ENCODE assay signal across 9 mouse cellular contexts in the genomic region with DNA sequence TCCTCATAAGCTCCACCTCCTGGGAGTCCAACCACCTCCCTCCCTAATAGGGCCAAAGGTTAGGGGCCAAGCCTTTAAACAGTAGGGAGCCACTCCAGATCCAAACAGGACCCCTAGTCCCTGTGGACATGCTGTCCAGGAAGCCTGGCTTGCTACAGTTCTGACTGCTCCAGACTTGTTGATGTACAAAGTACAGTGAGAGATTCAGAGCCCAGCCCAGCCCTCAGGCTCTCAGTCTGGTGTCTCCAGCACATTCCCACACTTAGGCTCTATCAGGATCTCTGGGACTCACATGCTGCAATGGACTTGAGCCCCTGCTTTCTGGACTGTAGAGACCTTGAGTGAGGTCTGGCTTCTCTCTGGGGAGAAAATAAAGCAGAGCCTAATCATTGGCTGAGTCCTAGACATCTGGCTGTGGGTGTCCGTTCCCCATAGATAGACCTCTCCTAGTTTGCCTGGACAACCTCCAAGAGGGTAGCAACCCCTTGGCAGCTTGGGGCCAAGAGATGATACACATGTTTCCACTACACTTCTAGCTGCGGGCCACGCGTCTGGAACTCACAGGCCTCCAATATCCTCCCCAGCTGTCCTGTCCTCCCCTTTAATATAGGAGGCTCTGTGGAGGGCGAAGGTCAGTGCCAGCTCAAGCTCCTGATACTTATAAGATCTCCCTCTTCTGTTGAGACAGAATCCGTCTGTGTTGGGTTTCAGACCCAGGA. TPM values are rescaled to one million over a fixed set of nuclear protein-coding genes. Genes with fewer than 3 reads are reported as not detected.
A peak's percentile ranks its signal among the peaks of the same experiment; 100 is the strongest.
DNase-seq lines count a peak whose midpoint lies in the region; ATAC-seq and TF ChIP-seq lines count a peak whose summit lies in the region.
"Had no signal": no experiment of that assay in that cellular context is flagged by ENCODE, and none has a peak within 500 bp of the region (broad histone marks: within the 10 kb centered on the region; RNA-seq: fewer than 3 reads in every experiment).

No protein-coding gene starts in this region.

- H3K4me1 ChIP-seq in midbrain, embryonic 10.5 days = peaks cover 51% of the 10 kb centered on the region
- H3K4me1 ChIP-seq in midbrain, postnatal 0 days (ENCODE audit: insufficient read depth, low read length) = peaks cover 6% of the 10 kb centered on the region; the same call in 1 of the 2 replicates
- peaks cover 49% of the 10 kb centered on the region for H3K4me1 ChIP-seq in heart, postnatal 0 days (ENCODE audit: control insufficient read depth, insufficient read depth)
- peaks cover 46% of the 10 kb centered on the region for H3K4me1 ChIP-seq in limb, embryonic 13.5 days
- H3K4me1 ChIP-seq in thymus, adult 2 months (replicated peaks; ENCODE audit: control insufficient read depth, insufficient read depth, low read length) = peaks cover 5% of the 10 kb centered on the region

- H3K27me3 ChIP-seq in midbrain, embryonic 10.5 days (ENCODE audit: low read depth, poor library complexity, severe bottlenecking) = no peaks in the 10 kb centered on the region
- no peaks in the 10 kb centered on the region for H3K27me3 ChIP-seq in midbrain, postnatal 0 days (ENCODE audit: insufficient read depth, low read length)
- H3K27me3 ChIP-seq in heart, postnatal 0 days (ENCODE audit: control insufficient read depth, insufficient read depth, low read length) = no peaks in the 10 kb centered on the region
- no peaks in the 10 kb centered on the region for H3K27me3 ChIP-seq in limb, embryonic 13.5 days
- no peaks in the 10 kb centered on the region for H3K27me3 ChIP-seq in thymus, adult 2 months (ENCODE audit: control insufficient read depth, insufficient read depth, low read length)
- H3K27me3 ChIP-seq: midbrain, embryonic 13.5 days had no signal

- H3K4me2 ChIP-seq in midbrain, postnatal 0 days (ENCODE audit: low read depth, low read length, poor library complexity, severe bottlenecking) = no peak overlapping the region
- H3K4me2 ChIP-seq in heart, postnatal 0 days (ENCODE audit: low read depth, low read length) = peak overlapping the region; percentile 26
- no peak overlapping the region for H3K4me2 ChIP-seq in limb, embryonic 13.5 days (replicated peaks)
- H3K4me2 ChIP-seq: midbrain, embryonic 13.5 days had no signal

- DNase-seq in midbrain, embryonic 10.5 days (ENCODE audit: low spot score) = no peak
- no peak for DNase-seq in midbrain, postnatal 0 days (ENCODE audit: low spot score)
- peak; percentile 82 for DNase-seq in heart, postnatal 0 days (ENCODE audit: low spot score)
- DNase-seq in thymus, adult 2 months = no peak
- no peak for DNase-seq in cerebellum, adult 9-10 months
- no peak for DNase-seq in retina, embryonic 14.5 days (ENCODE audit: low spot score)
- DNase-seq in ovary, adult 18-20 months (ENCODE audit: low spot score) = no peak

- TF ChIP-seq POLR2A in thymus, adult 2 months (IDR thresholded peaks at IDR 0.05; ENCODE audit: control insufficient read depth, extremely low read depth, insufficient read depth, low read length, poor library complexity) = no peak

- no peak for TF ChIP-seq EP300 in heart, postnatal 0 days (IDR thresholded peaks at IDR 0.05; ENCODE audit: low read depth)

- 92% methylated on average over 6 of the region's 6 CpGs for WGBS in midbrain, embryonic 10.5 days
- WGBS in midbrain, postnatal 0 days = 90% methylated on average over 6 of the region's 6 CpGs
- WGBS in heart, postnatal 0 days = 36% methylated on average over 6 of the region's 6 CpGs
- 79% methylated on average over 6 of the region's 6 CpGs for WGBS in limb, embryonic 13.5 days
- WGBS in thymus, adult 2 months = 98% methylated on average over 6 of the region's 6 CpGs

- no peak for TF ChIP-seq CTCF in midbrain, postnatal 0 days (IDR thresholded peaks at IDR 0.05)
- no peak for TF ChIP-seq CTCF in heart, postnatal 0 days (IDR thresholded peaks at IDR 0.05; ENCODE audit: low read depth)
- TF ChIP-seq CTCF in thymus, adult 2 months (IDR thresholded peaks at IDR 0.05; ENCODE audit: borderline replicate concordance, control insufficient read depth, extremely low read depth, insufficient read depth, low read length, poor library complexity) = no peak

- no peak overlapping the region for H3K4me3 ChIP-seq in midbrain, embryonic 10.5 days
- no peak overlapping the region for H3K4me3 ChIP-seq in midbrain, postnatal 0 days (ENCODE audit: low read depth, low read length)
- H3K4me3 ChIP-seq in heart, postnatal 0 days (ENCODE audit: low read depth, low read length) = no peak overlapping the region
- H3K4me3 ChIP-seq in limb, embryonic 13.5 days = no peak overlapping the region
- no peak overlapping the region for H3K4me3 ChIP-seq in thymus, adult 2 months (ENCODE audit: control insufficient read depth, insufficient read depth, low read length)
- H3K4me3 ChIP-seq: midbrain, embryonic 13.5 days had no signal

- no peak for ATAC-seq in midbrain, postnatal 0 days (ENCODE audit: low FRiP score)
- ATAC-seq in heart, postnatal 0 days (ENCODE audit: insufficient read depth, low read depth) = peak; percentile 47
- ATAC-seq in limb, embryonic 13.5 days (ENCODE audit: low FRiP score, low read depth) = no peak
- ATAC-seq: midbrain, embryonic 13.5 days had no signal

- H3K9me3 ChIP-seq in midbrain, embryonic 10.5 days (replicated peaks) = 0 out of 2 replicates have a peak, but pooled peaks cover 7% of the 10 kb centered on the region
- H3K9me3 ChIP-seq in midbrain, postnatal 0 days (ENCODE audit: low read length) = no peaks in the 10 kb centered on the region
- no peaks in the 10 kb centered on the region for H3K9me3 ChIP-seq in heart, postnatal 0 days (replicated peaks; ENCODE audit: control insufficient read depth, low read length)
- H3K9me3 ChIP-seq in limb, embryonic 13.5 days = no peaks in the 10 kb centered on the region
- H3K9me3 ChIP-seq: midbrain, embryonic 13.5 days had no signal

- H3K36me3 ChIP-seq in midbrain, embryonic 10.5 days = peaks cover 41% of the 10 kb centered on the region
- H3K36me3 ChIP-seq in midbrain, postnatal 0 days (ENCODE audit: insufficient read depth, low read length) = peaks cover 27% of the 10 kb centered on the region
- peaks cover 26% of the 10 kb centered on the region for H3K36me3 ChIP-seq in heart, postnatal 0 days (replicated peaks; ENCODE audit: control insufficient read depth, insufficient read depth, low read length)
- peaks cover 32% of the 10 kb centered on the region for H3K36me3 ChIP-seq in limb, embryonic 13.5 days
- H3K36me3 ChIP-seq in thymus, adult 2 months (ENCODE audit: control insufficient read depth, insufficient read depth, low read length) = peaks cover 8% of the 10 kb centered on the region; the same call in 1 of the 2 replicates

- H3K27ac ChIP-seq in midbrain, embryonic 10.5 days (replicated peaks) = peak overlapping the region; percentile 50; the same call in 1 of the 2 replicates
- H3K27ac ChIP-seq in midbrain, postnatal 0 days (ENCODE audit: low read depth, low read length) = no peak overlapping the region; the same call in 1 of the 2 replicates
- peak overlapping the region; percentile 97 for H3K27ac ChIP-seq in heart, postnatal 0 days (ENCODE audit: low read depth)
- peak overlapping the region; percentile 52; the same call in 1 of the 2 replicates for H3K27ac ChIP-seq in limb, embryonic 13.5 days
- no peak overlapping the region for H3K27ac ChIP-seq in thymus, adult 2 months (ENCODE audit: control insufficient read depth, insufficient read depth, low read length)

- no peak overlapping the region for H3K9ac ChIP-seq in midbrain, postnatal 0 days (replicated peaks; ENCODE audit: low read length, poor library complexity, severe bottlenecking)
- no peak overlapping the region for H3K9ac ChIP-seq in heart, postnatal 0 days (replicated peaks; ENCODE audit: low read depth, low read length)
- no peak overlapping the region for H3K9ac ChIP-seq in limb, embryonic 13.5 days
- H3K9ac ChIP-seq: midbrain, embryonic 13.5 days had no signal

RNA-seq across cellular contexts. Expression of a gene that starts 6.2 kb away (rescaled TPM):
- polyA plus RNA-seq in midbrain, embryonic 10.5 days (2016; fragmentation: Nextera tagmentation; extraction: Ambion mirVana) = 36.9 TPM in 2 replicates
- 78.0 and 95.4 TPM in 2 replicates for total RNA-seq in midbrain, postnatal 0 days (2014; rRNA removed)
- polyA plus RNA-seq in midbrain, postnatal 0 days (2015; fragmentation: Nextera tagmentation; extraction: Ambion mirVana) = 69.1 and 72.5 TPM in 2 replicates
- 98.4 and 139 TPM in 2 replicates for total RNA-seq in heart, postnatal 0 days (2014; rRNA removed; ENCODE audit: low replicate concordance)
- 50.6 and 71.1 TPM in 2 replicates for polyA plus RNA-seq in heart, postnatal 0 days (2015; fragmentation: Nextera tagmentation; extraction: Ambion mirVana)
- polyA plus RNA-seq in limb, embryonic 13.5 days (2015; fragmentation: Nextera tagmentation; extraction: Ambion mirVana) = 50.7 and 52.2 TPM in 2 replicates
- polyA plus RNA-seq in thymus, adult 2 months (2012; rRNA removed) = 35.8 and 46.3 TPM in 2 replicates

RNA-seq across cellular contexts. Expression of a gene that starts 48.7 kb away (rescaled TPM):
- 94.7 and 110 TPM in 2 replicates for polyA plus RNA-seq in midbrain, embryonic 10.5 days (2016; fragmentation: Nextera tagmentation; extraction: Ambion mirVana)
- total RNA-seq in midbrain, postnatal 0 days (2014; rRNA removed) = 25.4 and 31.5 TPM in 2 replicates
- 38.2 and 41.7 TPM in 2 replicates for polyA plus RNA-seq in midbrain, postnatal 0 days (2015; fragmentation: Nextera tagmentation; extraction: Ambion mirVana)
- 23.3 and 24.0 TPM in 2 replicates for total RNA-seq in heart, postnatal 0 days (2014; rRNA removed; ENCODE audit: low replicate concordance)
- 26.3 and 35.3 TPM in 2 replicates for polyA plus RNA-seq in heart, postnatal 0 days (2015; fragmentation: Nextera tagmentation; extraction: Ambion mirVana)
- polyA plus RNA-seq in limb, embryonic 13.5 days (2015; fragmentation: Nextera tagmentation; extraction: Ambion mirVana) = 83.4 and 86.1 TPM in 2 replicates
- 38.3 and 45.1 TPM in 2 replicates for polyA plus RNA-seq in thymus, adult 2 months (2012; rRNA removed)

RNA-seq across cellular contexts. Expression of a gene that starts 49.1 kb away (rescaled TPM):
- polyA plus RNA-seq in midbrain, embryonic 10.5 days (2016; fragmentation: Nextera tagmentation; extraction: Ambion mirVana) = 11.7 and 11.9 TPM in 2 replicates
- 9.3 and 11.5 TPM in 2 replicates for total RNA-seq in midbrain, postnatal 0 days (2014; rRNA removed)
- 5.5 and 7.0 TPM in 2 replicates for polyA plus RNA-seq in midbrain, postnatal 0 days (2015; fragmentation: Nextera tagmentation; extraction: Ambion mirVana)
- total RNA-seq in heart, postnatal 0 days (2014; rRNA removed; ENCODE audit: low replicate concordance) = 19.5 and 21.8 TPM in 2 replicates
- 6.4 and 6.5 TPM in 2 replicates for polyA plus RNA-seq in heart, postnatal 0 days (2015; fragmentation: Nextera tagmentation; extraction: Ambion mirVana)
- 10.2 and 11.6 TPM in 2 replicates for polyA plus RNA-seq in limb, embryonic 13.5 days (2015; fragmentation: Nextera tagmentation; extraction: Ambion mirVana)
- 25.1 and 27.1 TPM in 2 replicates for polyA plus RNA-seq in thymus, adult 2 months (2012; rRNA removed)

Comparison
In these comparisons a context has a peak if more than half of its experiments do, and no peak if none do; other contexts are left out.
1. H3K27ac ChIP-seq: peak in midbrain, embryonic 10.5 days (single experiment), heart, postnatal 0 days (single experiment) and limb, embryonic 13.5 days (single experiment); none in midbrain, postnatal 0 days (single experiment) and thymus, adult 2 months (single experiment).